Mouse (Mus musculus): ENCODE measurements around the gene Gm43517. TPM values are rescaled to one million over a fixed set of nuclear protein-coding genes. Genes with fewer than 3 reads are reported as not detected.

The Gm43517 gene
- polyA plus RNA-seq, 1 experiment from 2014 or later, result 0.07 TPM

GRCm38 (mm10) chr12:49383521-49384133 is 1.3 kb upstream of the Gm43517 start:
- H3K27ac ChIP-seq (ENCODE audit: low read depth, low read length), result no peak overlapping the region
- WGBS, result under 1% methylated on average over 56 of the region's 67 CpGs
- H3K27me3 ChIP-seq (ENCODE audit: control insufficient read depth, insufficient read depth, low read length), result peaks cover 85% of the 10 kb centered on the region

GRCm38 (mm10) chr12:49384295-49384875 is 589 bp upstream of the Gm43517 start:
- DNase-seq (ENCODE audit: low spot score, missing footprints) (no peak), ATAC-seq (ENCODE audit: low FRiP score) (no peak)
- Histone ChIP-seq H3K27me3 (ENCODE audit: control insufficient read depth, insufficient read depth, low read length) (peaks cover 79% of the 10 kb centered on the region), H3K4me1 (ENCODE audit: control insufficient read depth, insufficient read depth, low read length) (peaks cover 4% of the 10 kb centered on the region; the same call in 1 of the 2 replicates), H3K36me3 (ENCODE audit: control insufficient read depth, insufficient read depth, low read length) (no peaks in the 10 kb centered on the region), H3K9me3 (ENCODE audit: control insufficient read depth, low read length) (no peaks in the 10 kb centered on the region), H3K4me2 (peak overlapping the region; percentile 58), H3K27ac (ENCODE audit: low read depth, low read length) (no peak overlapping the region), H3K4me3 (ENCODE audit: low read depth, low read length) (peak overlapping the region; percentile 34), H3K9ac (ENCODE audit: low read length) (no peak overlapping the region)
- WGBS, result 1% methylated on average over 48 of the region's 66 CpGs

More at GRCm38 (mm10) chr12:49383521-49384133, 1.3 kb upstream of the Gm43517 start:
- H3K4me2 ChIP-seq, result peak overlapping the region; percentile 58
- H3K4me1 ChIP-seq (ENCODE audit: control insufficient read depth, insufficient read depth, low read length), result peaks cover 4% of the 10 kb centered on the region; the same call in 1 of the 2 replicates
- no peaks in the 10 kb centered on the region for H3K9me3 ChIP-seq (ENCODE audit: control insufficient read depth, low read length)
- no peaks in the 10 kb centered on the region for H3K36me3 ChIP-seq (ENCODE audit: control insufficient read depth, insufficient read depth, low read length)
- peak; percentile 93 for ATAC-seq (ENCODE audit: low FRiP score)
- peak overlapping the region; percentile 34 for H3K4me3 ChIP-seq (ENCODE audit: low read depth, low read length)
- peak overlapping the region; percentile 30; the same call in 1 of the 2 replicates for H3K9ac ChIP-seq (ENCODE audit: low read length)
- DNase-seq (ENCODE audit: low spot score, missing footprints), result peak; percentile 96

GRCm38 (mm10) chr12:49385631-49385990 is 637 bp downstream of the Gm43517 start:
- ATAC-seq (ENCODE audit: low FRiP score) (peak; percentile 1; the same call in 1 of the 2 replicates), DNase-seq (ENCODE audit: low spot score, missing footprints) (no peak)
- H3K4me3 ChIP-seq (ENCODE audit: low read depth, low read length), result peak overlapping the region; percentile 12; the same call in 1 of the 2 replicates
- H3K36me3 ChIP-seq (ENCODE audit: control insufficient read depth, insufficient read depth, low read length), result no peaks in the 10 kb centered on the region
- H3K27me3 ChIP-seq (ENCODE audit: control insufficient read depth, insufficient read depth, low read length), result peaks cover 79% of the 10 kb centered on the region
- no peak overlapping the region for H3K4me2 ChIP-seq
- H3K9ac ChIP-seq (ENCODE audit: low read length), result no peak overlapping the region
- under 1% methylated on average over 23 of the region's 23 CpGs for WGBS
- H3K9me3 ChIP-seq (ENCODE audit: control insufficient read depth, low read length), result no peaks in the 10 kb centered on the region
- peaks cover 4% of the 10 kb centered on the region; the same call in 1 of the 2 replicates for H3K4me1 ChIP-seq (ENCODE audit: control insufficient read depth, insufficient read depth, low read length)
- H3K27ac ChIP-seq (ENCODE audit: low read depth, low read length), result no peak overlapping the region

- Histone ChIP-seq H3K4me3 (ENCODE audit: low read depth, low read length) (no peak overlapping the region; the same call in 1 of the 2 replicates), H3K36me3 (ENCODE audit: control insufficient read depth, insufficient read depth, low read length) (no peaks in the 10 kb centered on the region), H3K9ac (ENCODE audit: low read length) (no peak overlapping the region), H3K4me2 (no peak overlapping the region), H3K27me3 (ENCODE audit: control insufficient read depth, insufficient read depth, low read length) (peaks cover 79% of the 10 kb centered on the region), H3K4me1 (ENCODE audit: control insufficient read depth, insufficient read depth, low read length) (peaks cover 4% of the 10 kb centered on the region; the same call in 1 of the 2 replicates), H3K9me3 (ENCODE audit: control insufficient read depth, low read length) (no peaks in the 10 kb centered on the region), H3K27ac (ENCODE audit: low read depth, low read length) (no peak overlapping the region)
- peak; percentile 93 for DNase-seq (ENCODE audit: low spot score, missing footprints)
- ATAC-seq (ENCODE audit: low FRiP score), result no peak
- 12% methylated on average over 10 of the region's 10 CpGs for WGBS
These were observed 1.3 kb downstream of the Gm43517 start for GRCm38 (mm10) chr12:49386081-49386805.

- no peak overlapping the region for H3K4me2 ChIP-seq
- no peak overlapping the region for H3K4me3 ChIP-seq (ENCODE audit: low read depth, low read length)
- H3K9ac ChIP-seq (ENCODE audit: low read length), result no peak overlapping the region
- DNase-seq (ENCODE audit: low spot score, missing footprints) (peak; percentile 91), ATAC-seq (ENCODE audit: low FRiP score) (no peak)
- H3K36me3 ChIP-seq (ENCODE audit: control insufficient read depth, insufficient read depth, low read length), result no peaks in the 10 kb centered on the region
- H3K4me1 ChIP-seq (ENCODE audit: control insufficient read depth, insufficient read depth, low read length), result peaks cover 3% of the 10 kb centered on the region; the same call in 1 of the 2 replicates
- H3K27me3 ChIP-seq (ENCODE audit: control insufficient read depth, insufficient read depth, low read length), result peaks cover 80% of the 10 kb centered on the region
- H3K9me3 ChIP-seq (ENCODE audit: control insufficient read depth, low read length), result no peaks in the 10 kb centered on the region
- 2% methylated on average over 2 of the region's 2 CpGs for WGBS
- no peak overlapping the region for H3K27ac ChIP-seq (ENCODE audit: low read depth, low read length)
These were observed 3.1 kb downstream of the Gm43517 start for GRCm38 (mm10) chr12:49387856-49388598.

GRCm38 (mm10) chr12:49389666-49390065 is 4.7 kb downstream of the Gm43517 start:
- peak; percentile 91 for DNase-seq (ENCODE audit: low spot score, missing footprints)
- no peaks in the 10 kb centered on the region for H3K36me3 ChIP-seq (ENCODE audit: control insufficient read depth, insufficient read depth, low read length)
- H3K27ac ChIP-seq (ENCODE audit: low read depth, low read length), result no peak overlapping the region
- no peak for ATAC-seq (ENCODE audit: low FRiP score)
- WGBS, result 3% methylated on average over 5 of the region's 5 CpGs
- H3K9ac ChIP-seq (ENCODE audit: low read length), result no peak overlapping the region
- peaks cover 76% of the 10 kb centered on the region for H3K27me3 ChIP-seq (ENCODE audit: control insufficient read depth, insufficient read depth, low read length)
- no peaks in the 10 kb centered on the region for H3K4me1 ChIP-seq (ENCODE audit: control insufficient read depth, insufficient read depth, low read length)
- no peaks in the 10 kb centered on the region for H3K9me3 ChIP-seq (ENCODE audit: control insufficient read depth, low read length)
- no peak overlapping the region for H3K4me3 ChIP-seq (ENCODE audit: low read depth, low read length)
- no peak overlapping the region for H3K4me2 ChIP-seq

- Histone ChIP-seq H3K9me3 (ENCODE audit: control insufficient read depth, low read length) (no peaks in the 10 kb centered on the region), H3K27me3 (ENCODE audit: control insufficient read depth, insufficient read depth, low read length) (peaks cover 76% of the 10 kb centered on the region), H3K27ac (ENCODE audit: low read depth, low read length) (no peak overlapping the region), H3K9ac (ENCODE audit: low read length) (no peak overlapping the region), H3K4me3 (ENCODE audit: low read depth, low read length) (no peak overlapping the region), H3K4me2 (no peak overlapping the region), H3K36me3 (ENCODE audit: control insufficient read depth, insufficient read depth, low read length) (no peaks in the 10 kb centered on the region), H3K4me1 (ENCODE audit: control insufficient read depth, insufficient read depth, low read length) (no peaks in the 10 kb centered on the region)
- WGBS, result under 1% methylated on average over 13 of the region's 13 CpGs
- ATAC-seq (ENCODE audit: low FRiP score), result no peak
- DNase-seq (ENCODE audit: low spot score, missing footprints), result peak; percentile 93
These were observed 5.3 kb downstream of the Gm43517 start for GRCm38 (mm10) chr12:49390257-49390656.

- peaks cover 73% of the 10 kb centered on the region for H3K27me3 ChIP-seq (ENCODE audit: control insufficient read depth, insufficient read depth, low read length)
- no peaks in the 10 kb centered on the region for H3K4me1 ChIP-seq (ENCODE audit: control insufficient read depth, insufficient read depth, low read length)
- DNase-seq (ENCODE audit: low spot score, missing footprints) (no peak), ATAC-seq (ENCODE audit: low FRiP score) (peak; percentile 27)
- no peaks in the 10 kb centered on the region for H3K9me3 ChIP-seq (ENCODE audit: control insufficient read depth, low read length)
- WGBS, result under 1% methylated on average over 9 of the region's 9 CpGs
- H3K9ac ChIP-seq (ENCODE audit: low read length), result peak overlapping the region; percentile 44; the same call in 1 of the 2 replicates
- H3K4me2 ChIP-seq, result peak overlapping the region; percentile 51
- H3K4me3 ChIP-seq (ENCODE audit: low read depth, low read length), result peak overlapping the region; percentile 25
- no peaks in the 10 kb centered on the region for H3K36me3 ChIP-seq (ENCODE audit: control insufficient read depth, insufficient read depth, low read length)
- H3K27ac ChIP-seq (ENCODE audit: low read depth, low read length), result no peak overlapping the region
These were observed 5.9 kb downstream of the Gm43517 start for GRCm38 (mm10) chr12:49390926-49391304.
